Mouse (Mus musculus): ENCODE measurements around the gene AA792892. TPM values are rescaled to one million over a fixed set of nuclear protein-coding genes. Genes with fewer than 3 reads are reported as not detected.
"Not testable (repeated sequence)": the region's sequence is repeated elsewhere in the genome, so short reads cannot be mapped to it uniquely, and the experiment has no call there.

AA792892 gene
- polyA plus RNA-seq (2015; fragmentation: Nextera tagmentation; extraction: Ambion mirVana) = not detected in 2 replicates

DNA sequence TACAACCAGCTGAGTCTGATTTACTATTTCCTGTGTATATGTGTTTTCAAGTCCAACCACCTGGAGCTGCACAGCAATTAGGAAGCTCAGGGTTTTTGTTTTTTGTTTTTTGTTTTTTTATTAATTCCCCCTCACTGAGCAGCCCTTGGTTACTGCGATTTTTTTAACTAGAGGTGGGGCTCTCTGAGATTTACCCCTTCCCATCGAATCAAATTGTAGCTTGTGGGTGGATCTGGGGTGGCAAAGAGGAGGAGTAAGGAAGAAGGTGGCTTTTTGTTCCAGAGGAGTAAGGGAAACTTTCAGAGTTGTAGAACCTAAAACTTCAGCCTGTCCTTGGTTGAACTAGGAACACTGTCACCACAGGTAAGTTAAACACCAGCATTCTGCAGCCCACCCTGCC is at the start of gene AA792892:
Gene AA792892 (plus strand): TSS at position 301 of the 400 bp plus-strand sequence.
- H3K4me3 ChIP-seq (replicated peaks); H3K27ac ChIP-seq; H3K36me3 ChIP-seq; H3K27me3 ChIP-seq (replicated peaks); H3K9me3 ChIP-seq; H3K4me2 ChIP-seq; H3K4me1 ChIP-seq; ATAC-seq (ENCODE audit: insufficient read depth, low FRiP score, low read depth); H3K9ac ChIP-seq: not testable (repeated sequence)
- no CpG with 5 or more reads among the region's 2 CpGs for WGBS

DNA sequence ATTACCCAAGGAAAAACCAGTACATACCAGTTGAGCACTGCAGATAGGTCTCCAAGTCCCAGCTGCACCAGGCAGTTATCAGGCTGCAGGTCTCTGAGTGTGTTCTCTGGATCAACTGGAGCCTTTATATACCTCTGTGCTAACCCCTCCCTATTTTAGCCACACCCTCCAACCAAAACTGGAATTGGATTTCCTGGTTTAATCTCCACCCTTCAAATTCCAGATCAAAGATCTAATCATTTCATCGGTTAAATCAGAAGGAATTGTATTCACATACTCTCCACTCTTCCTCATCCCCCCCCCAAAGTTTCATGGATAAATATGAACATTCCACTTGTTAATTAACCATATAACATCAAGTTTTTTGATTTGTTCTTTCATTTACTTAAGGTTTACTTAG is 32.9 kb upstream of the AA792892 start, which contains the start of gene A430089I19Rik:
Gene A430089I19Rik (minus strand): TSS at position 101 of the 400 bp plus-strand sequence.
- not testable (repeated sequence) for H3K4me3 ChIP-seq (replicated peaks); H3K27ac ChIP-seq; ATAC-seq (ENCODE audit: insufficient read depth, low FRiP score, low read depth); H3K9me3 ChIP-seq; H3K4me2 ChIP-seq; H3K9ac ChIP-seq; H3K36me3 ChIP-seq; H3K4me1 ChIP-seq; H3K27me3 ChIP-seq (replicated peaks)
- WGBS = 87% methylated on average over 1 of the region's 1 CpGs

DNA sequence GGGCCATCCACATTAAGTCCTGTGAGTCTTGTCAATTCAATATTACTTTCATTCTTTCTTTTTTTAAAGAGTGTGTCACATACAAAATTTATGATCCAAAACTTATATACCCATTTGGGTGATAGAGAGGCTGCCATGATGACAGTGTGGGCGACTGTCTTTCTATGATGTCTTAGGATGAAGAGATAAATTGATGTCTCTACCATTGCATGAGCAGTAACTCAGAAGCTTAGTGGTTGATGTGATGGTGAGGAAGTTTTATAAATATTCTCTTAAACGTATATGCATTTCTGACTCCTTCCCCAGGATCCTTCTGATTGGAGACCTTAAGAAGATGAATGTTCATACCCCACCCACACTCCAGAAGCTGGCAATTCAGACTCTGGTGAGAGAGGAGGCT is 25.4 kb upstream of the AA792892 start, which contains the start of gene Gm6502:
Gene Gm6502 (plus strand): TSS at position 301 of the 400 bp plus-strand sequence.
- H3K9ac ChIP-seq; H3K36me3 ChIP-seq; H3K27me3 ChIP-seq (replicated peaks); H3K4me2 ChIP-seq; ATAC-seq (ENCODE audit: insufficient read depth, low FRiP score, low read depth); H3K4me1 ChIP-seq; H3K9me3 ChIP-seq; H3K27ac ChIP-seq; H3K4me3 ChIP-seq (replicated peaks): not testable (repeated sequence)
- WGBS = no CpG with 5 or more reads among the region's 2 CpGs

Other genes with a start within 250 kb of the AA792892 start
- gene Gm3106, start 121.7 kb upstream of the AA792892 start, polyA plus RNA-seq (2015; fragmentation: Nextera tagmentation; extraction: Ambion mirVana) = not detected in 2 replicates
- not detected in 2 replicates for gene A430089I19Rik, start 33.0 kb upstream of the AA792892 start, polyA plus RNA-seq (2015; fragmentation: Nextera tagmentation; extraction: Ambion mirVana)
- gene Gm6502, start 25.3 kb upstream of the AA792892 start, polyA plus RNA-seq (2015; fragmentation: Nextera tagmentation; extraction: Ambion mirVana) = not detected in 2 replicates
- gene Gm7682, start 106.0 kb downstream of the AA792892 start, polyA plus RNA-seq (2015; fragmentation: Nextera tagmentation; extraction: Ambion mirVana) = not detected in 2 replicates
- gene Gm3139, start 186.5 kb downstream of the AA792892 start, polyA plus RNA-seq (2015; fragmentation: Nextera tagmentation; extraction: Ambion mirVana) = not detected in 2 replicates